Mouse (Mus musculus): ENCODE measurements around the gene Gm14327.
"Not testable (repeated sequence)": the region's sequence is repeated elsewhere in the genome, so short reads cannot be mapped to it uniquely, and the experiment has no call there.

DNA sequence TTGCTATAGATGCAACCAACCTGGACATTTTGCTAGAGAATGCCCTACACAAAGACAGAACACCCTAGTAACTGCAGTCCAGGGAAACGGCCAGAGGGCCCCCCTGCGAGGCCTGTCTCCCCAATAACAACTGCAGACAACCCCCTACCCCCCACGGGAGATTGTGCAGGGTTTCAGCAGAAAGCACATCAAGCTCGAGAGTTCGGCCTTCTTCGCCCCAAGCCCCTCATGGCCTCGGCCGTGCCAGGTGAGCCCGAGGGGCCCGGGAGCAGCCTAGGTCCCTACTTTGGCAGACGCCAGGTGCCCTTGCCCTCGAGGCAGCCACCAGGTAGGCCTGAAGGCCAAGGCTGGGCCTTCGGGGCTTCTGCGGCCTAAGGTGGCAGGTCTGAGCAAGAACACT lies 9.2 kb upstream of the Gm14327 start:
- not testable (repeated sequence) for TF ChIP-seq CTCF (conservative IDR thresholded peaks at IDR 0.05; ENCODE audit: low read length); POU5F1 (IDR thresholded peaks at IDR 0.05; ENCODE audit: borderline replicate concordance, low read length); NANOG (IDR thresholded peaks at IDR 0.05; ENCODE audit: borderline replicate concordance, low read length)
